25 mouse cellular contexts compared by ENCODE assay signal in genomic region chr5:129720176-129720575, GRCm38 (mm10). TPM values are rescaled to one million over a fixed set of nuclear protein-coding genes. Genes with fewer than 3 reads are reported as not detected.
DNase-seq lines count a peak whose midpoint lies in the region; ATAC-seq and TF ChIP-seq lines count a peak whose summit lies in the region.
"Had no signal": no experiment of that assay in that cellular context is flagged by ENCODE, and none has a peak within 500 bp of the region (broad histone marks: within the 10 kb centered on the region; RNA-seq: fewer than 3 reads in every experiment).

No protein-coding gene starts in this region.

- no peak overlapping the region for H3K4me2 ChIP-seq in forebrain, postnatal 0 days (ENCODE audit: low read depth)
- no peak overlapping the region for H3K4me2 ChIP-seq in forebrain, embryonic 16.5 days (ENCODE audit: low read length)
- H3K4me2 ChIP-seq in lung, postnatal 0 days (replicated peaks; ENCODE audit: low read depth, low read length), result no peak overlapping the region
- H3K4me2 ChIP-seq: forebrain, embryonic 13.5 days; liver, embryonic 15.5 days; neural tube, embryonic 15.5 days had no signal

- H3K27ac ChIP-seq in forebrain, postnatal 0 days (ENCODE audit: low read depth, low read length), result no peak overlapping the region
- H3K27ac ChIP-seq in forebrain, embryonic 16.5 days (ENCODE audit: low read length), result no peak overlapping the region
- no peak overlapping the region for H3K27ac ChIP-seq in lung, postnatal 0 days (ENCODE audit: low read length)
- H3K27ac ChIP-seq: forebrain, embryonic 13.5 days; liver, embryonic 15.5 days; neural tube, embryonic 15.5 days had no signal

- no peaks in the 10 kb centered on the region for H3K27me3 ChIP-seq in forebrain, postnatal 0 days (ENCODE audit: insufficient read depth, low read length)
- H3K27me3 ChIP-seq in forebrain, embryonic 16.5 days (replicated peaks; ENCODE audit: control insufficient read depth, insufficient read depth, low read length), result no peaks in the 10 kb centered on the region
- H3K27me3 ChIP-seq in lung, postnatal 0 days (replicated peaks; ENCODE audit: insufficient read depth, low read length), result no peaks in the 10 kb centered on the region
- H3K27me3 ChIP-seq in splenic B cell, adult 2 months (ENCODE audit: control insufficient read depth, insufficient read depth, low read length, poor library complexity, severe bottlenecking), result no peaks in the 10 kb centered on the region
- H3K27me3 ChIP-seq: forebrain, embryonic 13.5 days; liver, embryonic 15.5 days; neural tube, embryonic 15.5 days had no signal

- DNase-seq in forebrain, postnatal 0 days, result no peak
- peak; percentile 14 to 28 for DNase-seq in kidney, postnatal 4 days
- DNase-seq in kidney, adult 18-20 months, result no peak
- no peak for DNase-seq in lung, postnatal 0 days (ENCODE audit: low spot score)
- no peak for DNase-seq in lung, adult 18-20 months
- DNase-seq in splenic B cell, adult 2 months (ENCODE audit: low read depth, low spot score), result peak; percentile 14
- DNase-seq in frontal cortex, postnatal 14 days (ENCODE audit: low spot score in 2 of 2), result no peak
- DNase-seq: adrenal gland, adult 2 months; cerebellum, postnatal 25 days; heart, adult 18-20 months; layer of hippocampus, postnatal 36 days; left cerebral cortex, postnatal 4 days; midbrain, embryonic 14.5 days; right cerebral cortex, postnatal 4 days had no signal

- no peaks in the 10 kb centered on the region for H3K9me3 ChIP-seq in forebrain, postnatal 0 days (ENCODE audit: low read length)
- no peaks in the 10 kb centered on the region for H3K9me3 ChIP-seq in forebrain, embryonic 16.5 days (ENCODE audit: control insufficient read depth, low read length)
- no peaks in the 10 kb centered on the region for H3K9me3 ChIP-seq in lung, postnatal 0 days (ENCODE audit: low read length)
- H3K9me3 ChIP-seq: forebrain, embryonic 13.5 days; G1E; liver, embryonic 15.5 days; neural tube, embryonic 15.5 days had no signal

- peak; percentile 23; the same call in 1 of the 2 replicates for TF ChIP-seq CTCF in forebrain, postnatal 0 days (IDR thresholded peaks at IDR 0.05; ENCODE audit: low read depth)
- TF ChIP-seq CTCF in lung, postnatal 0 days (IDR thresholded peaks at IDR 0.05), result peak; percentile 24; the same call in 1 of the 2 replicates

- no peak for ATAC-seq in forebrain, postnatal 0 days
- no peak for ATAC-seq in forebrain, embryonic 16.5 days
- no peak for ATAC-seq in lung, postnatal 0 days
- ATAC-seq: forebrain, embryonic 13.5 days had no signal

- peaks cover 23% of the 10 kb centered on the region for H3K36me3 ChIP-seq in forebrain, postnatal 0 days (ENCODE audit: insufficient read depth)
- peaks cover 10% of the 10 kb centered on the region for H3K36me3 ChIP-seq in forebrain, embryonic 16.5 days (ENCODE audit: control insufficient read depth, insufficient read depth)
- H3K36me3 ChIP-seq in lung, postnatal 0 days (ENCODE audit: insufficient read depth, low read length), result peaks cover 15% of the 10 kb centered on the region; the same call in 1 of the 2 replicates
- H3K36me3 ChIP-seq in splenic B cell, adult 2 months (ENCODE audit: control insufficient read depth, insufficient read depth, low read length, poor library complexity, severe bottlenecking), result peaks cover 5% of the 10 kb centered on the region; the same call in 1 of the 2 replicates

- H3K4me1 ChIP-seq in forebrain, postnatal 0 days (ENCODE audit: insufficient read depth), result no peaks in the 10 kb centered on the region
- H3K4me1 ChIP-seq in forebrain, embryonic 16.5 days (replicated peaks; ENCODE audit: control insufficient read depth, insufficient read depth, low read length), result peaks cover 8% of the 10 kb centered on the region
- H3K4me1 ChIP-seq in lung, postnatal 0 days (ENCODE audit: insufficient read depth, low read depth, low read length), result peaks cover 7% of the 10 kb centered on the region; the same call in 1 of the 2 replicates

- WGBS in forebrain, postnatal 0 days, result 88% methylated on average over 3 of the region's 3 CpGs
- WGBS in forebrain, embryonic 16.5 days, result 87% methylated on average over 3 of the region's 3 CpGs
- 87% methylated on average over 3 of the region's 3 CpGs for WGBS in lung, postnatal 0 days

- no peak overlapping the region for H3K4me3 ChIP-seq in forebrain, postnatal 0 days (ENCODE audit: low read depth, low read length)
- no peak overlapping the region for H3K4me3 ChIP-seq in forebrain, embryonic 16.5 days (replicated peaks; ENCODE audit: low read length)
- H3K4me3 ChIP-seq in lung, postnatal 0 days (ENCODE audit: low read depth, low read length), result no peak overlapping the region
- H3K4me3 ChIP-seq: forebrain, embryonic 13.5 days; liver, embryonic 15.5 days; myocyte; neural tube, embryonic 15.5 days had no signal

- no peak for TF ChIP-seq EP300 in lung, postnatal 0 days (IDR thresholded peaks at IDR 0.05)

- H3K9ac ChIP-seq in forebrain, postnatal 0 days, result no peak overlapping the region
- H3K9ac ChIP-seq in forebrain, embryonic 16.5 days (replicated peaks; ENCODE audit: low read depth, low read length), result no peak overlapping the region
- no peak overlapping the region for H3K9ac ChIP-seq in lung, postnatal 0 days (replicated peaks; ENCODE audit: low read depth)
- H3K9ac ChIP-seq: forebrain, embryonic 13.5 days; liver, embryonic 15.5 days; neural tube, embryonic 15.5 days had no signal

RNA-seq across cellular contexts. Expression of gene Nipsnap2, which starts 4.7 kb away (rescaled TPM):
- total RNA-seq in forebrain, postnatal 0 days (2014; rRNA removed), result 71.7 and 83.2 TPM in 2 replicates
- 90.8 and 97.9 TPM in 2 replicates for polyA plus RNA-seq in forebrain, postnatal 0 days (2015; fragmentation: Nextera tagmentation; extraction: Ambion mirVana)
- polyA plus RNA-seq in forebrain, embryonic 16.5 days (2015; fragmentation: Nextera tagmentation; extraction: Ambion mirVana), result 74.0 and 77.2 TPM in 2 replicates
- 99.8 and 102 TPM in 2 replicates for polyA plus RNA-seq in lung, postnatal 0 days (2015; fragmentation: Nextera tagmentation; extraction: Ambion mirVana)

RNA-seq across cellular contexts. Expression of gene Mrps17, which starts 4.9 kb away (rescaled TPM):
- 131 and 146 TPM in 2 replicates for total RNA-seq in forebrain, postnatal 0 days (2014; rRNA removed)
- polyA plus RNA-seq in forebrain, postnatal 0 days (2015; fragmentation: Nextera tagmentation; extraction: Ambion mirVana), result 169 and 184 TPM in 2 replicates
- 177 and 190 TPM in 2 replicates for polyA plus RNA-seq in forebrain, embryonic 16.5 days (2015; fragmentation: Nextera tagmentation; extraction: Ambion mirVana)
- polyA plus RNA-seq in lung, postnatal 0 days (2015; fragmentation: Nextera tagmentation; extraction: Ambion mirVana), result 135 and 143 TPM in 2 replicates

RNA-seq across cellular contexts. Expression of gene Sept14, which starts 11.9 kb away (rescaled TPM):
- total RNA-seq in forebrain, postnatal 0 days (2014; rRNA removed), result not detected in 2 replicates
- polyA plus RNA-seq in forebrain, postnatal 0 days (2015; fragmentation: Nextera tagmentation; extraction: Ambion mirVana), result not detected in 2 replicates
- polyA plus RNA-seq in forebrain, embryonic 16.5 days (2015; fragmentation: Nextera tagmentation; extraction: Ambion mirVana), result not detected in 2 replicates
- not detected in 2 replicates for polyA plus RNA-seq in lung, postnatal 0 days (2015; fragmentation: Nextera tagmentation; extraction: Ambion mirVana)
- total RNA-seq: G1E; gastrocnemius, adult 18-20 months; heart, adult 18-20 months; layer of hippocampus, postnatal 36 days; left cerebral cortex, postnatal 4 days; megakaryocyte, adult 5-6 weeks had no signal
- polyA plus RNA-seq: adrenal gland, adult 2 months; forebrain, embryonic 13.5 days; G1E; heart, embryonic 16.5 days; hindbrain, embryonic 11.5 days; large intestine, adult 2 months; liver, embryonic 15.5 days; midbrain, embryonic 14.5 days; neural tube, embryonic 15.5 days had no signal

RNA-seq across cellular contexts. Expression of gene Zfp11, which starts 50.3 kb away (rescaled TPM):
- total RNA-seq in forebrain, postnatal 0 days (2014; rRNA removed), result 4.3 and 5.8 TPM in 2 replicates
- polyA plus RNA-seq in forebrain, postnatal 0 days (2015; fragmentation: Nextera tagmentation; extraction: Ambion mirVana), result 3.3 and 4.8 TPM in 2 replicates
- 9.4 and 10.4 TPM in 2 replicates for polyA plus RNA-seq in forebrain, embryonic 16.5 days (2015; fragmentation: Nextera tagmentation; extraction: Ambion mirVana)
- 1.7 and 1.8 TPM in 2 replicates for polyA plus RNA-seq in lung, postnatal 0 days (2015; fragmentation: Nextera tagmentation; extraction: Ambion mirVana)

Comparison
In these comparisons a context has a peak if more than half of its experiments do, and no peak if none do; other contexts are left out.
1. DNase-seq: peak in kidney, postnatal 4 days (2 of 2) and splenic B cell, adult 2 months (single experiment); none in forebrain, postnatal 0 days (single experiment), kidney, adult 18-20 months (single experiment), lung, postnatal 0 days (single experiment), lung, adult 18-20 months (0 of 2) and frontal cortex, postnatal 14 days (0 of 2).